Mouse (Mus musculus) thymus, adult 2 months (tissue): ENCODE measurements around the gene Cfap44.

Experiments
- CTCF ChIP-seq: fragments of 200-500 bp; IDR thresholded peaks from 2 replicates; pipeline ENCODE4 v1.5.1; 2012; ENCODE audit warnings: mild to moderate bottlenecking, control low read depth, low read length, moderate library complexity, borderline replicate concordance; ENCODE audit not compliant: control insufficient read depth, poor library complexity, insufficient read depth; ENCODE audit errors: extremely low read depth
- POLR2A ChIP-seq: fragments of 200-500 bp; IDR thresholded peaks from 2 replicates; pipeline ENCODE4 v1.6.1; 2012; ENCODE audit warnings: mild to moderate bottlenecking, low read length, control low read depth, moderate library complexity; ENCODE audit not compliant: control insufficient read depth, poor library complexity, insufficient read depth; ENCODE audit errors: extremely low read depth

- no peak for TF ChIP-seq CTCF
- no peak for TF ChIP-seq POLR2A
These were observed 19.1 kb upstream of the Cfap44 start for GRCm38 (mm10) chr16:44375459-44375858.
